Mouse (Mus musculus): Measurements from ENCODE around the gene Sema4f. TPM values are rescaled to one million over a fixed set of nuclear protein-coding genes. Genes with fewer than 3 reads are reported as not detected.

The Sema4f gene
- polyA plus RNA-seq, 2 experiments, result 0.04 TPM; not detected in 1

- H3K27me3 ChIP-seq (ENCODE audit: control insufficient read depth, insufficient read depth, low read length), result no peaks in the 10 kb centered on the region
- TF ChIP-seq CTCF (IDR thresholded peaks at IDR 0.05; ENCODE audit: low read depth), result no peak
Measured at GRCm38 (mm10) chr6:82908034-82908433, 31.5 kb downstream of the Sema4f start.

GRCm38 (mm10) chr6:82906985-82907384, 32.6 kb downstream of the Sema4f start:
- no peaks in the 10 kb centered on the region; a peak in 1 of 4 replicates for H3K4me1 ChIP-seq (replicated peaks; ENCODE audit: control insufficient read depth in 2 of 2, insufficient read depth in 2 of 2, low read length in 1 of 2)
- H3K4me2 ChIP-seq (ENCODE audit: low read depth), result no peak overlapping the region
- no peak for TF ChIP-seq EP300 (IDR thresholded peaks at IDR 0.05; ENCODE audit: low read depth)
- TF ChIP-seq CTCF (IDR thresholded peaks at IDR 0.05; ENCODE audit: low read depth), result no peak
- WGBS (ENCODE audit: insufficient replicate concordance), result 25% methylated on average over 3 of the region's 3 CpGs
- DNase-seq (ENCODE audit: low read depth in 3 of 3, low spot score in 3 of 3) (no peak), ATAC-seq (ENCODE audit: insufficient read depth) (no peak)
- H3K9ac ChIP-seq (replicated peaks), result no peak overlapping the region
- H3K36me3 ChIP-seq (replicated peaks; ENCODE audit: control insufficient read depth, insufficient read depth, low read depth), result no peaks in the 10 kb centered on the region
- no peak overlapping the region for H3K27ac ChIP-seq
- H3K9me3 ChIP-seq (ENCODE audit: control insufficient read depth, low read length), result no peaks in the 10 kb centered on the region
- no peaks in the 10 kb centered on the region; the same call in 1 of the 2 replicates for H3K27me3 ChIP-seq (ENCODE audit: control insufficient read depth, insufficient read depth, low read length)
- H3K4me3 ChIP-seq (ENCODE audit: insufficient read depth in 1 of 2, low read depth in 2 of 2, low read length in 2 of 2), result no peak overlapping the region

More at GRCm38 (mm10) chr6:82908034-82908433, 31.5 kb downstream of the Sema4f start:
- Histone ChIP-seq H3K4me2 (ENCODE audit: low read depth) (no peak overlapping the region), H3K4me3 (ENCODE audit: insufficient read depth in 1 of 2, low read depth in 2 of 2, low read length in 2 of 2) (no peak overlapping the region), H3K9ac (replicated peaks) (no peak overlapping the region), H3K4me1 (replicated peaks; ENCODE audit: control insufficient read depth in 2 of 2, insufficient read depth in 2 of 2, low read length in 1 of 2) (no peaks in the 10 kb centered on the region), H3K36me3 (replicated peaks; ENCODE audit: control insufficient read depth, insufficient read depth, low read depth) (no peaks in the 10 kb centered on the region), H3K9me3 (ENCODE audit: control insufficient read depth, low read length) (no peaks in the 10 kb centered on the region), H3K27ac (no peak overlapping the region)
- ATAC-seq (ENCODE audit: insufficient read depth) (no peak), DNase-seq (ENCODE audit: low read depth in 3 of 3, low spot score in 3 of 3) (no peak)
- 63% methylated on average over 8 of the region's 8 CpGs for WGBS (ENCODE audit: insufficient replicate concordance)

- WGBS (ENCODE audit: insufficient replicate concordance), result 11% methylated on average over 8 of the region's 8 CpGs
Measured at GRCm38 (mm10) chr6:82902559-82902958, 37.0 kb downstream of the Sema4f start.

GRCm38 (mm10) chr6:82898745-82899144, 40.8 kb downstream of the Sema4f start:
- no peak overlapping the region for H3K4me2 ChIP-seq (ENCODE audit: low read depth)
- ATAC-seq (ENCODE audit: insufficient read depth) (no peak), DNase-seq (ENCODE audit: low read depth in 3 of 3, low spot score in 3 of 3) (no peak)
- no peak overlapping the region for H3K27ac ChIP-seq
- H3K4me3 ChIP-seq (ENCODE audit: insufficient read depth in 1 of 2, low read depth in 2 of 2, low read length in 2 of 2), result no peak overlapping the region
- H3K9ac ChIP-seq (replicated peaks), result no peak overlapping the region
- no peaks in the 10 kb centered on the region for H3K9me3 ChIP-seq (ENCODE audit: control insufficient read depth, low read length)
- TF ChIP-seq EP300 (IDR thresholded peaks at IDR 0.05; ENCODE audit: low read depth) (no peak), CTCF (IDR thresholded peaks at IDR 0.05; ENCODE audit: low read depth) (no peak)
- H3K27me3 ChIP-seq (ENCODE audit: control insufficient read depth, insufficient read depth, low read length), result no peaks in the 10 kb centered on the region; the same call in 1 of the 2 replicates
- no peaks in the 10 kb centered on the region for H3K36me3 ChIP-seq (replicated peaks; ENCODE audit: control insufficient read depth, insufficient read depth, low read depth)
- no peaks in the 10 kb centered on the region; a peak in 1 of 4 replicates for H3K4me1 ChIP-seq (replicated peaks; ENCODE audit: control insufficient read depth in 2 of 2, insufficient read depth in 2 of 2, low read length in 1 of 2)
- 38% methylated on average over 4 of the region's 4 CpGs for WGBS (ENCODE audit: insufficient replicate concordance)

More at GRCm38 (mm10) chr6:82902559-82902958, 37.0 kb downstream of the Sema4f start:
- no peak overlapping the region for H3K4me2 ChIP-seq (ENCODE audit: low read depth)
- ATAC-seq (ENCODE audit: insufficient read depth) (no peak), DNase-seq (ENCODE audit: low read depth in 3 of 3, low spot score in 3 of 3) (no peak)
- TF ChIP-seq CTCF (IDR thresholded peaks at IDR 0.05; ENCODE audit: low read depth), result no peak
- no peak for TF ChIP-seq EP300 (IDR thresholded peaks at IDR 0.05; ENCODE audit: low read depth)
- no peaks in the 10 kb centered on the region; a peak in 1 of 4 replicates for H3K4me1 ChIP-seq (replicated peaks; ENCODE audit: control insufficient read depth in 2 of 2, insufficient read depth in 2 of 2, low read length in 1 of 2)
- no peak overlapping the region for H3K27ac ChIP-seq
- H3K36me3 ChIP-seq (replicated peaks; ENCODE audit: control insufficient read depth, insufficient read depth, low read depth), result no peaks in the 10 kb centered on the region
- no peak overlapping the region for H3K4me3 ChIP-seq (ENCODE audit: insufficient read depth in 1 of 2, low read depth in 2 of 2, low read length in 2 of 2)
- no peaks in the 10 kb centered on the region; the same call in 1 of the 2 replicates for H3K27me3 ChIP-seq (ENCODE audit: control insufficient read depth, insufficient read depth, low read length)
- no peak overlapping the region for H3K9ac ChIP-seq (replicated peaks)
- H3K9me3 ChIP-seq (ENCODE audit: control insufficient read depth, low read length), result no peaks in the 10 kb centered on the region

- H3K4me1 ChIP-seq (replicated peaks; ENCODE audit: control insufficient read depth in 2 of 2, insufficient read depth in 2 of 2, low read length in 1 of 2), result no peaks in the 10 kb centered on the region; a peak in 1 of 4 replicates
- no peak overlapping the region for H3K9ac ChIP-seq (replicated peaks)
- no peak overlapping the region for H3K27ac ChIP-seq
- no peaks in the 10 kb centered on the region for H3K36me3 ChIP-seq (replicated peaks; ENCODE audit: control insufficient read depth, insufficient read depth, low read depth)
- no peaks in the 10 kb centered on the region for H3K9me3 ChIP-seq (ENCODE audit: control insufficient read depth, low read length)
- ATAC-seq (ENCODE audit: insufficient read depth) (no peak), DNase-seq (ENCODE audit: low read depth in 3 of 3, low spot score in 3 of 3) (no peak)
- no peaks in the 10 kb centered on the region; the same call in 1 of the 2 replicates for H3K27me3 ChIP-seq (ENCODE audit: control insufficient read depth, insufficient read depth, low read length)
- no peak for TF ChIP-seq EP300 (IDR thresholded peaks at IDR 0.05; ENCODE audit: low read depth)
- TF ChIP-seq CTCF (IDR thresholded peaks at IDR 0.05; ENCODE audit: low read depth), result no peak
- WGBS (ENCODE audit: insufficient replicate concordance), result 62% methylated on average over 4 of the region's 4 CpGs
- H3K4me3 ChIP-seq (ENCODE audit: insufficient read depth in 1 of 2, low read depth in 2 of 2, low read length in 2 of 2), result no peak overlapping the region
- no peak overlapping the region for H3K4me2 ChIP-seq (ENCODE audit: low read depth)
Measured at GRCm38 (mm10) chr6:82898227-82898626, 41.3 kb downstream of the Sema4f start.

Measured in liver, embryonic 14.5 days (tissue).